ENCODE assay signal across 29 mouse cellular contexts in genomic region chr1:63201672-63202071, GRCm38 (mm10). TPM values are rescaled to one million over a fixed set of nuclear protein-coding genes. Genes with fewer than 3 reads are reported as not detected.
"Had no signal": no experiment of that assay in that cellular context is flagged by ENCODE, and none has a peak within 500 bp of the region (broad histone marks: within the 10 kb centered on the region; RNA-seq: fewer than 3 reads in every experiment).

No protein-coding gene starts in this region.

- H3K4me2 ChIP-seq: heart, embryonic 11.5 days; heart, embryonic 13.5 days; heart, embryonic 15.5 days; hindbrain, embryonic 13.5 days; hindbrain, embryonic 15.5 days; kidney, embryonic 15.5 days; limb, embryonic 13.5 days; limb, embryonic 15.5 days; liver, embryonic 12.5 days had no signal

- H3K9me3 ChIP-seq: heart, embryonic 15.5 days; hindbrain, embryonic 15.5 days; limb, embryonic 15.5 days; liver, embryonic 12.5 days had no signal

- H3K4me3 ChIP-seq: heart, embryonic 13.5 days; heart, embryonic 15.5 days; hindbrain, embryonic 13.5 days; hindbrain, embryonic 15.5 days; kidney, embryonic 15.5 days; limb, embryonic 13.5 days; limb, embryonic 15.5 days; liver, embryonic 12.5 days had no signal

- ATAC-seq: hindbrain, postnatal 0 days; intestine, embryonic 16.5 days; liver, embryonic 12.5 days had no signal

- H3K9ac ChIP-seq: heart, embryonic 13.5 days; heart, embryonic 15.5 days; hindbrain, embryonic 13.5 days; hindbrain, embryonic 15.5 days; kidney, embryonic 15.5 days; limb, embryonic 13.5 days; limb, embryonic 15.5 days; liver, embryonic 12.5 days; liver, embryonic 14.5 days had no signal

- H3K27me3 ChIP-seq: heart, embryonic 13.5 days; heart, embryonic 15.5 days; hindbrain, embryonic 13.5 days; hindbrain, embryonic 15.5 days; kidney, embryonic 15.5 days; liver, embryonic 12.5 days had no signal

- H3K27ac ChIP-seq: heart, embryonic 13.5 days; heart, embryonic 15.5 days; hindbrain, embryonic 13.5 days; hindbrain, embryonic 15.5 days; hindbrain, postnatal 0 days; kidney, embryonic 15.5 days; kidney, postnatal 0 days; limb, embryonic 13.5 days; limb, embryonic 15.5 days; liver, embryonic 12.5 days; liver, embryonic 14.5 days had no signal

- H3K36me3 ChIP-seq: heart, embryonic 13.5 days; heart, embryonic 15.5 days; hindbrain, embryonic 13.5 days; hindbrain, embryonic 15.5 days; kidney, embryonic 15.5 days; limb, embryonic 13.5 days; limb, embryonic 15.5 days; liver, embryonic 12.5 days had no signal

- DNase-seq: gastrocnemius, postnatal 14 days; gastrocnemius, postnatal 36 days; heart, adult 18-20 months; heart, postnatal 14 days; heart, postnatal 36 days; kidney, adult 11 months; kidney, adult 2 months; kidney, adult 9 months; kidney, postnatal 14 days; kidney, postnatal 36 days; layer of hippocampus, adult 9-11 months; layer of hippocampus, postnatal 36 days; left cerebral cortex, postnatal 4 days had no signal

RNA-seq across cellular contexts. Expression of gene Gpr1, which starts 12.7 kb away (rescaled TPM):
- total RNA-seq: hematopoietic stem cell, adult 5-6 weeks; liver, adult 2 months had no signal
- polyA plus RNA-seq: heart, embryonic 11.5 days; intestine, embryonic 14.5 days; intestine, embryonic 16.5 days; liver, adult 2 months; liver, embryonic 12.5 days; liver, embryonic 14.5 days had no signal
